Mouse (Mus musculus): ENCODE results near the gene Sh3pxd2a.

- TF ChIP-seq POLR2A (IDR thresholded peaks at IDR 0.05; ENCODE audit: low read depth, low read length) (no peak), CTCF (IDR thresholded peaks at IDR 0.05; ENCODE audit: borderline replicate concordance, insufficient read depth, low read length) (no peak)
Observed at GRCm38 (mm10) chr19:47282688-47283215, 181.4 kb downstream of the Sh3pxd2a start.
